Mouse (Mus musculus) C2C12 (cell line): ENCODE data around the gene Hs3st6. TPM values are rescaled to one million over a fixed set of nuclear protein-coding genes. Genes with fewer than 3 reads are reported as not detected.

Experiments used
- H3K27me3 ChIP-seq: one replicate; pipeline ENCODE4 v1.6.1; 2011; ENCODE audit not compliant: control insufficient read depth, insufficient read depth, insufficient read length
- H3K36me3 ChIP-seq: one replicate; pipeline ENCODE4 v1.6.1; 2011; ENCODE audit not compliant: control insufficient read depth, insufficient read depth
- H3K4me3 ChIP-seq: one replicate; pipeline ENCODE4 v1.5.1; 2011; ENCODE audit warnings: mild to moderate bottlenecking, control low read depth; ENCODE audit not compliant: poor library complexity, insufficient read depth, severe bottlenecking
- H3K79me2 ChIP-seq: one replicate; pipeline ENCODE4 v1.6.1; 2011; ENCODE audit not compliant: control insufficient read depth, insufficient read depth
- H3K79me3 ChIP-seq: one replicate; pipeline ENCODE4 v1.6.1; 2011; ENCODE audit warnings: low read depth, control low read depth
- H3ac ChIP-seq: one replicate; pipeline ENCODE3; 2011; ENCODE audit warnings: low read depth; ENCODE audit not compliant: control insufficient read depth, insufficient read length
- CEBPB ChIP-seq: IDR thresholded peaks from one replicate; pipeline ENCODE4 v1.6.1; 2011; ENCODE audit warnings: low read depth, mild to moderate bottlenecking, control low read depth, moderate library complexity
- CTCF ChIP-seq: IDR thresholded peaks from one replicate; pipeline ENCODE4 v1.5.1; 2011; ENCODE audit not compliant: control insufficient read depth, insufficient read depth, insufficient read length
- FOSL1 ChIP-seq: IDR thresholded peaks from one replicate; pipeline ENCODE4 v1.8.0; 2011; ENCODE audit warnings: mild to moderate bottlenecking, low read length; ENCODE audit not compliant: poor library complexity, insufficient read depth, severe bottlenecking
- MAX ChIP-seq: IDR thresholded peaks from one replicate; pipeline ENCODE4 v1.6.1; 2011; ENCODE audit warnings: mild to moderate bottlenecking, control low read depth
- MYOD1 ChIP-seq: IDR thresholded peaks from one replicate; pipeline ENCODE4 v1.6.1; 2011; ENCODE audit warnings: low read depth; ENCODE audit not compliant: control insufficient read depth, insufficient read length
- MYOG ChIP-seq: IDR thresholded peaks from one replicate; pipeline ENCODE4 v1.6.1; 2011; ENCODE audit not compliant: control insufficient read depth, insufficient read length; ENCODE audit errors: extremely low read depth
- USF1 ChIP-seq: IDR thresholded peaks from one replicate; pipeline ENCODE4 v1.6.1; 2011; ENCODE audit warnings: low read depth, mild to moderate bottlenecking, control low read depth, moderate library complexity
- polyA plus RNA-seq: library from polyadenylated mRNA; unstranded; fragments of >200 nt; fragmentation: generic; extraction: Trizol; gene quantifications from one replicate; pipeline ENCODE4 v1.2.1, GENCODE M21; 2012; ENCODE audit warnings: missing spikeins

The Hs3st6 gene
- polyA plus RNA-seq, 1 experiment, result not detected

- TF ChIP-seq MYOG, result no peak
- TF ChIP-seq USF1, result no peak
- no peak for TF ChIP-seq CEBPB
- no peak for TF ChIP-seq MAX
- TF ChIP-seq FOSL1, result no peak
- no peak for TF ChIP-seq MYOD1
- TF ChIP-seq CTCF, result no peak
- peaks cover 44% of the 10 kb centered on the region for H3K27me3 ChIP-seq
- no peak overlapping the region for H3K4me3 ChIP-seq
- no peak overlapping the region for H3ac ChIP-seq
- H3K79me3 ChIP-seq, result no peaks in the 10 kb centered on the region
- no peaks in the 10 kb centered on the region for H3K36me3 ChIP-seq
- no peaks in the 10 kb centered on the region for H3K79me2 ChIP-seq
Observed at GRCm38 (mm10) chr17:24773241-24773640, 20.5 kb downstream of the Hs3st6 start.

GRCm38 (mm10) chr17:24775173-24775572 is 22.4 kb downstream of the Hs3st6 start:
- no peak for TF ChIP-seq CEBPB
- no peak for TF ChIP-seq USF1
- TF ChIP-seq MAX, result no peak
- TF ChIP-seq FOSL1, result no peak
- no peak for TF ChIP-seq MYOD1
- no peak for TF ChIP-seq MYOG
- TF ChIP-seq CTCF, result no peak

DNA sequence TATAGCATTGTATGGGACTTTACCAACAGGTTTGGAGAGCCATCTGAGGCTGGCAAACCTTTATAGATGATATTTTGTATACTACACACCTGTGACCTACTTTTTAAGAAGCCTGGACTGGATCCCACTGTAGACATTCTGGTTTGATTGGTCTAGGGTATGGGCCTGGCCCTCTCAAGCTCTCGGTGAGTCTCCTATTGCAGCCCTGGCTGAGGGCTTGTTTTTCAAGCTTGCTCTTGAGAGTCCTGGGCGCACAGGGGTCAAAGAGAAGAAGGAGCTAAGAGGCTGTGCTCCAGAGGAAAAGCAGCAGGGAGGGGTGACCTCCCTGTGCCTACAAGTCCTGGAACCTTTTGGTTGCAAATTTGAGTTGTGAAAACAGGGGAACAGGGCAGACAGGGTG is 24.3 kb downstream of the Hs3st6 start:
- H3ac ChIP-seq, result no peak overlapping the region
- H3K4me3 ChIP-seq, result no peak overlapping the region
- H3K79me2 ChIP-seq, result no peaks in the 10 kb centered on the region
- H3K27me3 ChIP-seq, result peaks cover 41% of the 10 kb centered on the region
- no peaks in the 10 kb centered on the region for H3K79me3 ChIP-seq
- no peaks in the 10 kb centered on the region for H3K36me3 ChIP-seq
- TF ChIP-seq CEBPB, result no peak
- TF ChIP-seq MAX, result no peak
- no peak for TF ChIP-seq FOSL1

More at GRCm38 (mm10) chr17:24775173-24775572, 22.4 kb downstream of the Hs3st6 start:
- Histone ChIP-seq H3K27me3 (peaks cover 39% of the 10 kb centered on the region), H3ac (no peak overlapping the region), H3K79me3 (no peaks in the 10 kb centered on the region), H3K4me3 (no peak overlapping the region), H3K79me2 (no peaks in the 10 kb centered on the region), H3K36me3 (no peaks in the 10 kb centered on the region)

DNA sequence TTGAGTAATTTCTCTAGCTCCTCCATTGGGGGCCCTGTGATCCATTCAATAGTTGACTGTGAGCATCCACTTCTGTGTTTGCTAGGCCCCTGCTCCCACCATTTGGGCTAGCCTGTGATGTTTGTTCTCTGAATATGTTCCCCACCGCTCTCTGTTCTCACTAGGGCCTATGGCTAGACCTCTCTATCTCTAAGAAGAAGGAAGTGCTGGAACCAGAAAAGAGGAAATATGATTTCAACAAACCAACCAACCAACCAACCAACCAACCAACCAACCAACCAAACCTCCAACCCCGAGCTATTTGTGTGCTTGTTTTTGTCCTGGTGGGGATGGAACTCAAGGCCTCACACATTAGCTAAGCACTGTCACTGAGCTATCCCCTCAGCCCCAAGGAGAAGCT is 28.0 kb downstream of the Hs3st6 start:
- TF ChIP-seq MAX, result no peak
- no peak for TF ChIP-seq FOSL1
- TF ChIP-seq CTCF, result no peak
- no peak for TF ChIP-seq MYOG
- no peak for TF ChIP-seq CEBPB
- TF ChIP-seq USF1, result no peak
- no peak for TF ChIP-seq MYOD1
- H3K79me2 ChIP-seq, result no peaks in the 10 kb centered on the region
- no peak overlapping the region for H3K4me3 ChIP-seq
- H3ac ChIP-seq, result no peak overlapping the region
- H3K27me3 ChIP-seq, result peaks cover 27% of the 10 kb centered on the region
- no peaks in the 10 kb centered on the region for H3K36me3 ChIP-seq
- no peaks in the 10 kb centered on the region for H3K79me3 ChIP-seq

DNA sequence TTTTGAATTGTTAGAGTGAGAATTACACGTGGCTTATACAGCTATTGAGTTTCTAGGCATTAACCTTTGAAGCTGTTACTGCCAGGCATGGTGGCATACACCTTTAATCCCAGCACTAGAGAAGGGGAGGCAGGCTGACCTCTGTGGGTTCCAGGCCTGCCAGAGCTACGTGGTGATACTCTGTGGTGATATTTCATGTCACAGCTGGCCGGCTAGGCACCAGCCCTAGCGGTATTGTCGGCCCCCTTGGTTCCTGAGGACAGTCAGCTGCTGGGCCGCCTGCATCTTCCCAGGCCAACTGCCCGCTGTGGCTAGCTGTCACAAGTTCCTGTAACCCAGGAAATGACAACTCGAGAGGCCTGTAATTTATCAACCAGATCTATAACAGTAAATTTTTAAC is 39.4 kb downstream of the Hs3st6 start:
- Histone ChIP-seq H3K79me2 (no peaks in the 10 kb centered on the region), H3K79me3 (no peaks in the 10 kb centered on the region), H3ac (no peak overlapping the region), H3K36me3 (no peaks in the 10 kb centered on the region), H3K27me3 (peaks cover 10% of the 10 kb centered on the region), H3K4me3 (no peak overlapping the region)
- no peak for TF ChIP-seq CEBPB
- no peak for TF ChIP-seq MAX
- no peak for TF ChIP-seq MYOD1
- no peak for TF ChIP-seq MYOG
- no peak for TF ChIP-seq USF1

DNA sequence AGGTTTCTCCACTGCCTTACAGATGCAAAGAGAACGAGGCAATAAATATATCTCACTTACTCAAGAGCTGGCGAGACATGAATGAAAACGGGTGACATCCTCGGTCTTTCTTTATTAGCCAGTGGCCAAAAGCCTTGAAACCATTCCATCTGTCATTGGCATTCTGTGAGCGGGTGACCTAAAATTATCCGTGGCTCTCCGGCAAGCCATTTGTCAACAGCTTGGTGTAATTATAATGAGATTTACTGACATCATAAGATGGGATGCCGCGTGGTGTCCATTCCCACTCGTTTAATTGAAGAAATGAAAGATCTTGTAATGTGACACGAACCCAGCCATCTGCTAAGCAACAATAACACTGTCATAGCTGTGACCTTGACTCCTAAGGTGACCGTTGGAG is 42.0 kb downstream of the Hs3st6 start:
- no peaks in the 10 kb centered on the region for H3K36me3 ChIP-seq
- H3K27me3 ChIP-seq, result peaks cover 22% of the 10 kb centered on the region
- no peak overlapping the region for H3ac ChIP-seq
- no peaks in the 10 kb centered on the region for H3K79me2 ChIP-seq
- H3K4me3 ChIP-seq, result no peak overlapping the region
- no peaks in the 10 kb centered on the region for H3K79me3 ChIP-seq
- TF ChIP-seq CEBPB (no peak), USF1 (no peak), MYOG (no peak), FOSL1 (no peak), MAX (no peak), CTCF (no peak), MYOD1 (no peak)
